Mouse (Mus musculus) layer of hippocampus, adult 9-11 months (tissue): ENCODE data around the gene Sytl2.
A peak's percentile ranks its signal among the peaks of the same experiment; 100 is the strongest.

Experiments used
- DNase-seq: peaks from one replicate; pipeline ENCODE4 v3.0.0; 2022

Sytl2 gene

GRCm38 (mm10) chr7:90301942-90302646 lies at the start of gene Sytl2:
Gene Sytl2 (plus strand): TSS chr7:90302252.
- no peak for DNase-seq

GRCm38 (mm10) chr7:90252946-90253345 lies 49.1 kb upstream of the Sytl2 start:
- DNase-seq: no peak

GRCm38 (mm10) chr7:90258701-90259100 lies 43.4 kb upstream of the Sytl2 start:
- DNase-seq: no peak

GRCm38 (mm10) chr7:90259899-90260298 lies 42.2 kb upstream of the Sytl2 start:
- DNase-seq: no peak

GRCm38 (mm10) chr7:90261902-90262599 lies 40.0 kb upstream of the Sytl2 start:
- no peak for DNase-seq

GRCm38 (mm10) chr7:90265289-90265970 lies 36.6 kb upstream of the Sytl2 start, which contains the start of gene Ccdc83:
Gene Ccdc83 (minus strand): TSS chr7:90265777.
- peak; percentile 77 for DNase-seq

- no peak for DNase-seq
Measured at GRCm38 (mm10) chr7:90270141-90270540, 31.9 kb upstream of the Sytl2 start.

- no peak for DNase-seq
Measured at GRCm38 (mm10) chr7:90274561-90275100, 27.4 kb upstream of the Sytl2 start.

- no peak for DNase-seq
Measured at GRCm38 (mm10) chr7:90277246-90277645, 24.8 kb upstream of the Sytl2 start.

- no peak for DNase-seq
Measured at GRCm38 (mm10) chr7:90277769-90278168, 24.3 kb upstream of the Sytl2 start.

- DNase-seq: no peak
Measured at GRCm38 (mm10) chr7:90279136-90279535, 22.9 kb upstream of the Sytl2 start.

- no peak for DNase-seq
Measured at GRCm38 (mm10) chr7:90280274-90280875, 21.7 kb upstream of the Sytl2 start.

GRCm38 (mm10) chr7:90280878-90281277 lies 21.2 kb upstream of the Sytl2 start:
- no peak for DNase-seq

GRCm38 (mm10) chr7:90281759-90282546 lies 20.1 kb upstream of the Sytl2 start:
- no peak for DNase-seq

GRCm38 (mm10) chr7:90282786-90283185 lies 19.3 kb upstream of the Sytl2 start:
- DNase-seq: no peak

GRCm38 (mm10) chr7:90284793-90285192 lies 17.3 kb upstream of the Sytl2 start:
- DNase-seq: no peak

- DNase-seq: no peak
Measured at GRCm38 (mm10) chr7:90291885-90292284, 10.2 kb upstream of the Sytl2 start.

GRCm38 (mm10) chr7:90302647-90303552 lies 848 bp downstream of the Sytl2 start:
- DNase-seq: no peak

- DNase-seq: no peak
Measured at GRCm38 (mm10) chr7:90306079-90306478, 4.0 kb downstream of the Sytl2 start.

- no peak for DNase-seq
Measured at GRCm38 (mm10) chr7:90306968-90307367, 4.9 kb downstream of the Sytl2 start.

- DNase-seq: peak; percentile 68
Measured at GRCm38 (mm10) chr7:90308003-90308402, 6.0 kb downstream of the Sytl2 start.
